Mouse (Mus musculus) bone marrow macrophage, adult 2 months (primary cell): ENCODE measurements around the gene Ctsz.

Experiments
- CTCF ChIP-seq: IDR thresholded peaks from 2 replicates; pipeline ENCODE4 v1.5.1; 2012; ENCODE audit warnings: low read depth, mild to moderate bottlenecking, low read length, moderate library complexity
- POLR2A ChIP-seq: IDR thresholded peaks from 2 replicates; pipeline ENCODE4 v1.6.1; 2012; ENCODE audit warnings: mild to moderate bottlenecking, low read depth, low read length, borderline replicate concordance

GRCm38 (mm10) chr2:174397881-174398280 lies 41.0 kb downstream of the Ctsz start:
- TF ChIP-seq POLR2A (no peak), CTCF (no peak)
